Mouse (Mus musculus) cerebellum, adult 2 months (tissue): ENCODE results near the gene Pax5. TPM values are rescaled to one million over a fixed set of nuclear protein-coding genes. Genes with fewer than 3 reads are reported as not detected.

Experiments used
- DNase-seq, 2 experiments: peaks; one replicate each; pipeline ENCODE4 v3.0.0; 2021
- H3K27ac ChIP-seq: fragments of 200-500 bp; 2 replicates; pipeline ENCODE4 v1.5.1; 2012; ENCODE audit warnings: low read length, control low read depth, inconsistent platforms; ENCODE audit not compliant: insufficient read depth
- H3K27me3 ChIP-seq: fragments of 200-500 bp; 2 replicates; pipeline ENCODE4 v1.6.1; 2012; ENCODE audit warnings: inconsistent platforms, mild to moderate bottlenecking, low read length, moderate library complexity; ENCODE audit not compliant: control insufficient read depth, insufficient read depth
- H3K4me1 ChIP-seq: fragments of 200-500 bp; 2 replicates; pipeline ENCODE4 v1.6.1; 2011; ENCODE audit warnings: low read length; ENCODE audit not compliant: control insufficient read depth, insufficient read depth
- H3K4me3 ChIP-seq: fragments of 200-500 bp; replicated peaks from 2 replicates; pipeline ENCODE3; 2011; ENCODE audit warnings: mild to moderate bottlenecking, low read depth, low read length, control low read depth; ENCODE audit not compliant: insufficient read depth
- CTCF ChIP-seq: fragments of 200-500 bp; IDR thresholded peaks from 2 replicates; pipeline ENCODE4 v1.5.1; 2011; ENCODE audit warnings: low read depth, mild to moderate bottlenecking, control low read depth, low read length, moderate library complexity, borderline replicate concordance; ENCODE audit not compliant: insufficient read depth
- POLR2A ChIP-seq: fragments of 200-500 bp; IDR thresholded peaks from 2 replicates; pipeline ENCODE4 v1.6.1; 2011; ENCODE audit warnings: low read length, control low read depth, borderline replicate concordance; ENCODE audit not compliant: insufficient read depth
- WGBS: fragments of 180-500 bp; shearing (Covaris S2); methylation state at CpG from one replicate; pipeline ENCODE4 v1.1.7; 2018; 5-methylcytosine and 5-hydroxymethylcytosine counted together
- polyA plus RNA-seq: library from polyadenylated mRNA; depleted of rRNA; stranded (reverse); fragments of >200 nt; gene quantifications from 2 replicates; pipeline ENCODE4 v1.2.3, GENCODE M21; 2012

Pax5 gene
- polyA plus RNA-seq, 1 experiment = 0.13 TPM

- peak in 1 of 2 experiments; percentile 15 for DNase-seq
- WGBS = 4% methylated on average over 25 of the region's 25 CpGs
- Histone ChIP-seq H3K27ac (no peak overlapping the region), H3K4me3 (no peak overlapping the region), H3K27me3 (peaks cover 15% of the 10 kb centered on the region; the same call in 1 of the 2 replicates), H3K4me1 (no peaks in the 10 kb centered on the region)
- TF ChIP-seq POLR2A (no peak), CTCF (no peak)
Measured at GRCm38 (mm10) chr4:44711136-44711900, 1.0 kb upstream of the Pax5 start.

DNA sequence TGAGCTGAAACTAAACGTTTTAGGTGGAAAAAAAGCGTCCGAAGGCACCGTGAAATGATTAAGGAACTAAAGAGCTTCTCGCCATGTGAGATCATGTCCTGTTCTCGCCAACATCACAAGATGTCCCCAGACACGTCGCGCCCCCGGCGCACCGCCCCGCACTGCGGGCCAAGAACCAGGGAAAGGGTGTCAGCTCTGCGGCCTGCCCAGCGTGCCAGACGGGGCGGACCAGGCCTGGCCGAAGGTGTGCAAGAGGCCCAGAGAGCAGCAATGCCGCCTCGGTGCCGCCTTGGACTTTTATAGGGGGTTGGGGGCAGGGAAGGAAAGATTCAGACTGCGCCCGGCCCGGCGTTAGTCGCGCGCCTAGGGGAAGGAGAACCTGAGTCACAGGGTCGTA, 412 bp upstream of the Pax5 start:
- Histone ChIP-seq H3K4me3 (no peak overlapping the region), H3K27ac (no peak overlapping the region), H3K27me3 (peaks cover 17% of the 10 kb centered on the region; the same call in 1 of the 2 replicates), H3K4me1 (no peaks in the 10 kb centered on the region)
- peak in 1 of 2 experiments; percentile 13 for DNase-seq
- no peak for TF ChIP-seq CTCF
- TF ChIP-seq POLR2A = no peak
- WGBS = 4% methylated on average over 30 of the region's 30 CpGs

- H3K27ac ChIP-seq = no peak overlapping the region
- H3K4me3 ChIP-seq = no peak overlapping the region
- peaks cover 26% of the 10 kb centered on the region; the same call in 1 of the 2 replicates for H3K27me3 ChIP-seq
- TF ChIP-seq CTCF (no peak), POLR2A (no peak)
- H3K4me1 ChIP-seq = no peaks in the 10 kb centered on the region
- no peak for DNase-seq
Measured at GRCm38 (mm10) chr4:44709091-44709695, 1.1 kb downstream of the Pax5 start.

DNA sequence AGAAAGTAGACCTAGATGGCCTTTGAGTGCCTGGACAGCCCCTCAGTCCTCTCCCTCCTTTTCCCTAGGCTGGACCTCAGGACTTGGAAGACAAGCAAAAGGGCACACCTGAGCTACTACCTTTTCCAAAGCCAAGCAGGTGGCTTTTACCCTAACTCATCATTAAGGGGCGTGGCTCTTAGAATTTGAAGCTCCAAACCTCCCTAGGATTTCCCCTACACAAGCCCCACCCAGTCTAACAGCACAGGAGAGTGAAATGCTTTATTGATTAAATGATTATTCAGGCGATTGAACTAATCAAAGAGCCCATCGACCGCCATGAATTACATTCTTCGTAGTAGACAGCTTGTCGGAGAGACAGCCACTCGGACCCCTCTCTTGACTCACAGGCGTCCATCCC, 2.0 kb downstream of the Pax5 start:
- H3K27ac ChIP-seq = no peak overlapping the region
- DNase-seq = no peak
- H3K4me1 ChIP-seq = no peaks in the 10 kb centered on the region
- peaks cover 30% of the 10 kb centered on the region; the same call in 1 of the 2 replicates for H3K27me3 ChIP-seq
- 65% methylated on average over 8 of the region's 8 CpGs for WGBS
- no peak overlapping the region for H3K4me3 ChIP-seq
- no peak for TF ChIP-seq CTCF

GRCm38 (mm10) chr4:44706865-44707264, 3.4 kb downstream of the Pax5 start:
- no peak for DNase-seq
- no peak overlapping the region for H3K27ac ChIP-seq
- H3K27me3 ChIP-seq = peaks cover 35% of the 10 kb centered on the region; the same call in 1 of the 2 replicates
- H3K4me1 ChIP-seq = no peaks in the 10 kb centered on the region
- TF ChIP-seq CTCF (no peak), POLR2A (no peak)
- WGBS = 51% methylated on average over 1 of the region's 1 CpGs
- no peak overlapping the region for H3K4me3 ChIP-seq

DNA sequence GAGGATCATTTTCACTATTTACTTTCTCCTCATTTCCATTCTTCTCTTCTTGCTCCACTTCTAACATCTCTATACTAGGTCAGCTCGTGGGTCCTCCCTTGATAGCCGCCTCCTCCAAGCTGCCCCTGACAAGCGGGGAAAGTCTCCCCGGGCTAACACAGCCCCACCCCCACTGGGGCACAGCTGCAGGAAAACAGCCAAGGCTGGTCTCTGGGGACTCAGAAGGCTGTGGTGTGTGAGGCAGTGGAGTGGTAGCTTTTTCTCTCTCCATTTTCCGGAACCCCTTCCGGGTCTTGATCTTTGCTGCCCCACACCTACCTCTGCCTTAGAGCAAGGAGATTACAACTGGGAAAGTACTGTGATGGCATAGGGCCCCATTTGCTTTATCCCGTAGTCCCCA, 4.3 kb downstream of the Pax5 start:
- no peak overlapping the region for H3K4me3 ChIP-seq
- TF ChIP-seq CTCF (no peak), POLR2A (no peak)
- H3K27ac ChIP-seq = no peak overlapping the region
- H3K4me1 ChIP-seq = no peaks in the 10 kb centered on the region
- peaks cover 31% of the 10 kb centered on the region; the same call in 1 of the 2 replicates for H3K27me3 ChIP-seq
- 8% methylated on average over 7 of the region's 7 CpGs for WGBS
- no peak for DNase-seq

DNA sequence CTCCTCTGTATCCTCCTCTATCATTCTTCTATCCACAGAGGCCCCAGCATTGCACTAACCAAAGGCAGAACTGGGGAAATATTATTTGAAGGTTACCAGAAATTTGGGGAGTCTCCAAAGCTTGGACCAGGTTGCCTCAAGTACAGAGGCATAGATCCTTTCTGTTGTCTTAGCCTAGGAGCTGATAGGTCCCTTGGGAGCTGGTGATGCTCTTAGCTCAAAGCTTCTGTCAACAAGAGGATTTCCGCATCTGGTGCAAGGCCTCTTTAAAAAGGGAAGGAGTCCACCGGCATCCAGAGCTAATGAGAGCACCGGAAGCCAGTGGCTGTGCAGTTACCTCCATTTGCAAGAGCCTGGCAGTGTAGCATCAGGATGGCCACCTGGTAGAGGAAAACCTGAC, 5.1 kb downstream of the Pax5 start:
- Histone ChIP-seq H3K4me3 (no peak overlapping the region), H3K4me1 (no peaks in the 10 kb centered on the region), H3K27me3 (peaks cover 30% of the 10 kb centered on the region; the same call in 1 of the 2 replicates), H3K27ac (no peak overlapping the region)
- DNase-seq = no peak
- TF ChIP-seq CTCF = no peak
- no peak for TF ChIP-seq POLR2A
- WGBS = 18% methylated on average over 3 of the region's 3 CpGs

GRCm38 (mm10) chr4:44704369-44704745, 5.9 kb downstream of the Pax5 start:
- Histone ChIP-seq H3K4me1 (no peaks in the 10 kb centered on the region), H3K27ac (no peak overlapping the region), H3K27me3 (peaks cover 30% of the 10 kb centered on the region; the same call in 1 of the 2 replicates), H3K4me3 (no peak overlapping the region)
- DNase-seq = peak; percentile 52 to 56
- no peak for TF ChIP-seq CTCF
- TF ChIP-seq POLR2A = no peak
- 1% methylated on average over 38 of the region's 38 CpGs for WGBS
